Mouse (Mus musculus) kidney, embryonic 16.5 days (tissue): ENCODE measurements around the gene Pitpnm2. TPM values are rescaled to one million over a fixed set of nuclear protein-coding genes. Genes with fewer than 3 reads are reported as not detected.

Experiments
- ATAC-seq: fragments of 200-750 bp; cut with Nextera tagmentation; 2 replicates; pipeline ENCODE4 v1.8.0; 2017; ENCODE audit warnings: moderate TSS enrichment; ENCODE audit not compliant: low FRiP score, low TSS enrichment
- H3K27ac ChIP-seq: fragments of 300-500 bp; sonication (generic); 2 replicates; pipeline ENCODE4 v1.5.1; 2014; ENCODE audit warnings: low read length
- H3K27me3 ChIP-seq: fragments of 300-500 bp; sonication (generic); 2 replicates; pipeline ENCODE4 v1.6.1; 2014; ENCODE audit warnings: low read length, control low read depth, mixed read lengths; ENCODE audit not compliant: insufficient read depth
- H3K36me3 ChIP-seq: fragments of 300-500 bp; sonication (generic); 2 replicates; pipeline ENCODE4 v1.6.1; 2014; ENCODE audit warnings: low read length, control low read depth, mixed read lengths; ENCODE audit not compliant: insufficient read depth
- H3K4me1 ChIP-seq: fragments of 300-500 bp; sonication (generic); 2 replicates; pipeline ENCODE4 v1.6.1; 2014; ENCODE audit warnings: low read length, control low read depth, mixed read lengths; ENCODE audit not compliant: insufficient read depth
- H3K4me2 ChIP-seq: fragments of 300-500 bp; sonication (generic); replicated peaks from 2 replicates; pipeline ENCODE4 v1.6.1; 2014; ENCODE audit warnings: low read depth, low read length
- H3K4me3 ChIP-seq: fragments of 300-500 bp; sonication (generic); 2 replicates; pipeline ENCODE4 v1.5.1; 2014; ENCODE audit warnings: mild to moderate bottlenecking, low read length
- H3K9ac ChIP-seq: fragments of 300-500 bp; sonication (generic); replicated peaks from 2 replicates; pipeline ENCODE4 v1.6.1; 2014; ENCODE audit warnings: low read length
- H3K9me3 ChIP-seq: fragments of 300-500 bp; sonication (generic); 2 replicates; pipeline ENCODE4 v1.6.1; 2016; ENCODE audit warnings: low read length, control low read depth
- WGBS: fragments of 180-500 bp; shearing (Covaris S2); extraction: QIAGEN DNeasy Blood & Tissue Kit; methylation state at CpG from one replicate; pipeline ENCODE4 v1.1.7; 2014; 5-methylcytosine and 5-hydroxymethylcytosine counted together
- polyA plus RNA-seq: library from polyadenylated mRNA; unstranded; fragments of >200 nt; fragmentation: Nextera tagmentation; extraction: Ambion mirVana; gene quantifications from 2 replicates; pipeline ENCODE4 v1.2.1, GENCODE M21; 2015

Pitpnm2 gene
- polyA plus RNA-seq, 1 experiment from 2014 or later = 4.1 TPM

- no peak overlapping the region for H3K4me2 ChIP-seq
- no peaks in the 10 kb centered on the region for H3K36me3 ChIP-seq
- H3K4me3 ChIP-seq = no peak overlapping the region
- ATAC-seq = peak; percentile 70; the same call in 1 of the 2 replicates
- H3K9ac ChIP-seq = no peak overlapping the region; the same call in 1 of the 2 replicates
- 0 out of 2 replicates have a peak overlapping the region, but pooled peaks have one; percentile 43 for H3K27ac ChIP-seq
- H3K9me3 ChIP-seq = no peaks in the 10 kb centered on the region
- 21% methylated on average over 9 of the region's 9 CpGs for WGBS
- H3K4me1 ChIP-seq = peaks cover 41% of the 10 kb centered on the region
- no peaks in the 10 kb centered on the region for H3K27me3 ChIP-seq
Measured at GRCm38 (mm10) chr5:124073682-124074081, 175.9 kb downstream of the Pitpnm2 start.

- WGBS = 76% methylated on average over 3 of the region's 3 CpGs
- H3K27me3 ChIP-seq = no peaks in the 10 kb centered on the region
- no peak overlapping the region for H3K27ac ChIP-seq
- peaks cover 21% of the 10 kb centered on the region for H3K4me1 ChIP-seq
- no peak overlapping the region for H3K9ac ChIP-seq
- no peak overlapping the region for H3K4me3 ChIP-seq
- H3K9me3 ChIP-seq = no peaks in the 10 kb centered on the region
- no peak overlapping the region for H3K4me2 ChIP-seq
- H3K36me3 ChIP-seq = no peaks in the 10 kb centered on the region
- no peak for ATAC-seq
Measured at GRCm38 (mm10) chr5:124069657-124070056, 179.9 kb downstream of the Pitpnm2 start.

Other genes with a start within 250 kb of the Pitpnm2 start
- 40.8 and 41.8 TPM in 2 replicates for gene Vps37b, start 217.5 kb downstream of the Pitpnm2 start, polyA plus RNA-seq
- gene Abcb9, start 154.0 kb downstream of the Pitpnm2 start, polyA plus RNA-seq = 1.3 and 2.6 TPM in 2 replicates
- 30.6 and 32.4 TPM in 2 replicates for gene Ogfod2, start 137.5 kb downstream of the Pitpnm2 start, polyA plus RNA-seq
- 100 and 102 TPM in 2 replicates for gene Arl6ip4, start 133.7 kb downstream of the Pitpnm2 start, polyA plus RNA-seq
- gene Mphosph9, start 78.2 kb upstream of the Pitpnm2 start, polyA plus RNA-seq = 10.8 and 13.8 TPM in 2 replicates
- gene 2810006K23Rik, start 78.3 kb upstream of the Pitpnm2 start, polyA plus RNA-seq = 18.5 and 20.4 TPM in 2 replicates
- 28.4 and 29.9 TPM in 2 replicates for gene Cdk2ap1, start 113.3 kb upstream of the Pitpnm2 start, polyA plus RNA-seq
- 72.7 and 94.8 TPM in 2 replicates for gene Sbno1, start 176.2 kb upstream of the Pitpnm2 start, polyA plus RNA-seq
- gene Kmt5a, start 190.2 kb upstream of the Pitpnm2 start, polyA plus RNA-seq = 30.7 and 38.1 TPM in 2 replicates
- gene Rilpl2, start 228.6 kb upstream of the Pitpnm2 start, polyA plus RNA-seq = 34.7 and 36.8 TPM in 2 replicates
- 27.4 and 29.4 TPM in 2 replicates for gene Snrnp35, start 233.4 kb upstream of the Pitpnm2 start, polyA plus RNA-seq